Mouse (Mus musculus): ENCODE measurements around the gene Zfp947. TPM values are rescaled to one million over a fixed set of nuclear protein-coding genes. Genes with fewer than 3 reads are reported as not detected.
A peak's percentile ranks its signal among the peaks of the same experiment; 100 is the strongest.
"Not testable (repeated sequence)": the region's sequence is repeated elsewhere in the genome, so short reads cannot be mapped to it uniquely, and the experiment has no call there.

Gene Zfp947
- total RNA-seq (2022): 1 to 10 TPM in 1 of 4 experiments, under 1 TPM in 3; 0.48 to 1.1 (median 0.77) TPM

GRCm38 (mm10) chr17:22165722-22166294, at the start of gene Zfp947:
Gene Zfp947 (minus strand): TSS chr17:22166190.
- peak; percentile 5 to 6 for DNase-seq (ENCODE audit: low spot score in 2 of 2)

- DNase-seq (ENCODE audit: low spot score in 2 of 2): not testable (repeated sequence)
Measured at GRCm38 (mm10) chr17:22165304-22165703, 686 bp downstream of the Zfp947 start.

GRCm38 (mm10) chr17:22153951-22154350, 12.0 kb downstream of the Zfp947 start:
- DNase-seq (ENCODE audit: low spot score in 2 of 2): not testable (repeated sequence)

- DNase-seq (ENCODE audit: low spot score in 2 of 2): no peak
Measured at GRCm38 (mm10) chr17:22118770-22119169, 47.2 kb downstream of the Zfp947 start.

Other genes with a start within 250 kb of the Zfp947 start
- gene Zfp942, start 203.7 kb downstream of the Zfp947 start, total RNA-seq (2022): 1 to 10 TPM; 6.6 to 8.0 (median 7.2) TPM
- 10 to 100 TPM; 22.7 to 24.0 (median 23.9) TPM for gene Zfp943, start 203.6 kb downstream of the Zfp947 start, total RNA-seq (2022)
- 1 to 10 TPM; 1.8 to 3.0 (median 2.6) TPM for gene Zfp994, start 59.4 kb upstream of the Zfp947 start, total RNA-seq (2022)
- gene CT030661.1, start 148.6 kb upstream of the Zfp947 start, total RNA-seq (2022): 10 to 100 TPM in 2 of 4 experiments, 1 to 10 TPM in 2; 9.2 to 11.8 (median 10.1) TPM
- 1 to 10 TPM; 3.4 to 5.1 (median 4.3) TPM for gene Zfp944, start 195.2 kb upstream of the Zfp947 start, total RNA-seq (2022)
- gene Zfp758, start 195.3 kb upstream of the Zfp947 start, total RNA-seq (2022): 10 to 100 TPM in 1 of 4 experiments, 1 to 10 TPM in 3; 7.0 to 10.0 (median 7.8) TPM

All from gastrocnemius, adult 8-10 months (tissue).